Mouse (Mus musculus): ENCODE measurements around the gene Gm21962. TPM values are rescaled to one million over a fixed set of nuclear protein-coding genes. Genes with fewer than 3 reads are reported as not detected.
"Not testable (repeated sequence)": the region's sequence is repeated elsewhere in the genome, so short reads cannot be mapped to it uniquely, and the experiment has no call there.

Gene Gm21962
- polyA plus RNA-seq (2015; fragmentation: Nextera tagmentation; extraction: Ambion mirVana): not detected in 2 replicates

GRCm38 (mm10) chr3:137671224-137671623 is at the start of gene Gm21962:
Gene Gm21962 (plus strand): TSS chr3:137671524.
- H3K4me3 ChIP-seq (ENCODE audit: low read depth, low read length); DNase-seq (ENCODE audit: low spot score); H3K27ac ChIP-seq (replicated peaks); ATAC-seq (ENCODE audit: low FRiP score, low TSS enrichment); H3K36me3 ChIP-seq (ENCODE audit: control insufficient read depth, insufficient read depth, low read length); H3K4me1 ChIP-seq (replicated peaks; ENCODE audit: control insufficient read depth, insufficient read depth); H3K9ac ChIP-seq (ENCODE audit: low read length); H3K27me3 ChIP-seq (ENCODE audit: control insufficient read depth, insufficient read depth, low read length); H3K9me3 ChIP-seq (ENCODE audit: control insufficient read depth, low read length); H3K4me2 ChIP-seq (replicated peaks; ENCODE audit: low read depth): not testable (repeated sequence)
- no CpG with 5 or more reads among the region's 3 CpGs for WGBS

GRCm38 (mm10) chr3:137622091-137622490 is 49.2 kb upstream of the Gm21962 start:
- no peak overlapping the region for H3K4me3 ChIP-seq (ENCODE audit: low read depth, low read length)
- TF ChIP-seq CTCF (IDR thresholded peaks at IDR 0.05; ENCODE audit: low read depth) (no peak), EP300 (optimal IDR thresholded peaks at IDR 0.05) (no peak)
- DNase-seq (ENCODE audit: low spot score): no peak
- no peak overlapping the region for H3K27ac ChIP-seq (replicated peaks)
- no peak overlapping the region for H3K9ac ChIP-seq (ENCODE audit: low read length)
- no peaks in the 10 kb centered on the region for H3K9me3 ChIP-seq (ENCODE audit: control insufficient read depth, low read length)
- no peaks in the 10 kb centered on the region for H3K27me3 ChIP-seq (ENCODE audit: control insufficient read depth, insufficient read depth, low read length)
- H3K4me2 ChIP-seq (replicated peaks; ENCODE audit: low read depth): no peak overlapping the region
- no peaks in the 10 kb centered on the region for H3K36me3 ChIP-seq (ENCODE audit: control insufficient read depth, insufficient read depth, low read length)
- no peak for ATAC-seq (ENCODE audit: low FRiP score, low TSS enrichment)
- H3K4me1 ChIP-seq (replicated peaks; ENCODE audit: control insufficient read depth, insufficient read depth): peaks cover 2% of the 10 kb centered on the region; the same call in 1 of the 2 replicates
- 51% methylated on average over 6 of the region's 6 CpGs for WGBS

DNA sequence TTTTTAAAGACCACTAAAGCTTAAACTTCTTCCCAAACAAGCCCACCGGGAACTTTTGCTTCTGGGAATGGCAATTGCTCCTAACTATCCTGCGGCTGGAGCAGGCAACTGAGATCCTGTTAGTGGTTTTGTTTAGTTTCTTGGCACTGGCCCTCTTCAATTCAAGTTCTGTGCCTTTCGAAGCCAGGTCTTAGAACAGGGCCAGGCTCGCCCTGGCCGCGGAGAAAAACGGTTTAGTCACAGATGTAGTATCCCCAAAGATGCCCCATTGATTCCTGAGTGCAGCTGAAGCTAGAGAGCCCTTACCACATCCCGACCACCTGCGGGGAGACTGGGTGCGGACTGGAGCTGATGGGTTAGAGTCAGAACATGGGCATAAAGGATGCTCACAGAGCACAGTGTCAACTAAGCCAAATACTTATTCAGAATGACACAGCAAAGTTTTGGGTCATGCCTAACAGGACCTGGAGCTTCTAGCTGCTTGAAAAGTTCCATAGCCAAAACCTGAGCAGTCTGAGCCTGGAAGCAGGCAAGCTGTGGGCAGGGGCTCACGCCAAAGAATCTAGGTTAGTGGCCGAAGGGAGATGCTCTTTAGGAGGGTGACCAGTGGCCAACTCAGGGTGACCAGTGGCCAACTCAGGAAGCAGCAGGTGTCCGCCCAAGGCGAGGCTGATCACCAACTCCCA is 48.3 kb upstream of the Gm21962 start:
- TF ChIP-seq CTCF (IDR thresholded peaks at IDR 0.05; ENCODE audit: low read depth) (no peak), EP300 (optimal IDR thresholded peaks at IDR 0.05) (no peak)
- Histone ChIP-seq H3K36me3 (ENCODE audit: control insufficient read depth, insufficient read depth, low read length) (no peaks in the 10 kb centered on the region), H3K4me2 (replicated peaks; ENCODE audit: low read depth) (peak overlapping the region; percentile 97), H3K27ac (replicated peaks) (no peak overlapping the region), H3K4me1 (replicated peaks; ENCODE audit: control insufficient read depth, insufficient read depth) (peaks cover 2% of the 10 kb centered on the region; the same call in 1 of the 2 replicates), H3K27me3 (ENCODE audit: control insufficient read depth, insufficient read depth, low read length) (no peaks in the 10 kb centered on the region), H3K4me3 (ENCODE audit: low read depth, low read length) (peak overlapping the region; percentile 63), H3K9ac (ENCODE audit: low read length) (peak overlapping the region; percentile 59; the same call in 1 of the 2 replicates), H3K9me3 (ENCODE audit: control insufficient read depth, low read length) (no peaks in the 10 kb centered on the region)
- DNase-seq (ENCODE audit: low spot score) (no peak), ATAC-seq (ENCODE audit: low FRiP score, low TSS enrichment) (no peak)
- 43% methylated on average over 14 of the region's 14 CpGs for WGBS

GRCm38 (mm10) chr3:137623581-137624362 is 47.6 kb upstream of the Gm21962 start:
- WGBS: under 1% methylated on average over 46 of the region's 47 CpGs
- peak overlapping the region; percentile 63 for H3K4me3 ChIP-seq (ENCODE audit: low read depth, low read length)
- H3K36me3 ChIP-seq (ENCODE audit: control insufficient read depth, insufficient read depth, low read length): no peaks in the 10 kb centered on the region
- peaks cover 2% of the 10 kb centered on the region; the same call in 1 of the 2 replicates for H3K4me1 ChIP-seq (replicated peaks; ENCODE audit: control insufficient read depth, insufficient read depth)
- peak; percentile 96 for ATAC-seq (ENCODE audit: low FRiP score, low TSS enrichment)
- DNase-seq (ENCODE audit: low spot score): peak; percentile 75
- H3K27ac ChIP-seq (replicated peaks): no peak overlapping the region
- no peaks in the 10 kb centered on the region for H3K27me3 ChIP-seq (ENCODE audit: control insufficient read depth, insufficient read depth, low read length)
- H3K9ac ChIP-seq (ENCODE audit: low read length): peak overlapping the region; percentile 59
- TF ChIP-seq CTCF (IDR thresholded peaks at IDR 0.05; ENCODE audit: low read depth): no peak
- no peak for TF ChIP-seq EP300 (optimal IDR thresholded peaks at IDR 0.05)
- H3K4me2 ChIP-seq (replicated peaks; ENCODE audit: low read depth): peak overlapping the region; percentile 97
- no peaks in the 10 kb centered on the region for H3K9me3 ChIP-seq (ENCODE audit: control insufficient read depth, low read length)

GRCm38 (mm10) chr3:137625054-137625453 is 46.3 kb upstream of the Gm21962 start:
- Histone ChIP-seq H3K27ac (replicated peaks) (no peak overlapping the region), H3K4me1 (replicated peaks; ENCODE audit: control insufficient read depth, insufficient read depth) (peaks cover 2% of the 10 kb centered on the region; the same call in 1 of the 2 replicates), H3K9ac (ENCODE audit: low read length) (no peak overlapping the region), H3K9me3 (ENCODE audit: control insufficient read depth, low read length) (no peaks in the 10 kb centered on the region), H3K4me2 (replicated peaks; ENCODE audit: low read depth) (no peak overlapping the region), H3K27me3 (ENCODE audit: control insufficient read depth, insufficient read depth, low read length) (no peaks in the 10 kb centered on the region), H3K4me3 (ENCODE audit: low read depth, low read length) (no peak overlapping the region), H3K36me3 (ENCODE audit: control insufficient read depth, insufficient read depth, low read length) (no peaks in the 10 kb centered on the region)
- DNase-seq (ENCODE audit: low spot score): no peak
- 82% methylated on average over 5 of the region's 5 CpGs for WGBS
- TF ChIP-seq CTCF (IDR thresholded peaks at IDR 0.05; ENCODE audit: low read depth) (no peak), EP300 (optimal IDR thresholded peaks at IDR 0.05) (no peak)
- ATAC-seq (ENCODE audit: low FRiP score, low TSS enrichment): no peak

- H3K4me1 ChIP-seq (replicated peaks; ENCODE audit: control insufficient read depth, insufficient read depth): no peaks in the 10 kb centered on the region
- DNase-seq (ENCODE audit: low spot score) (no peak), ATAC-seq (ENCODE audit: low FRiP score, low TSS enrichment) (no peak)
- no peak overlapping the region for H3K27ac ChIP-seq (replicated peaks)
- no peak overlapping the region for H3K9ac ChIP-seq (ENCODE audit: low read length)
- no peaks in the 10 kb centered on the region for H3K9me3 ChIP-seq (ENCODE audit: control insufficient read depth, low read length)
- 80% methylated on average over 10 of the region's 10 CpGs for WGBS
- no peaks in the 10 kb centered on the region for H3K27me3 ChIP-seq (ENCODE audit: control insufficient read depth, insufficient read depth, low read length)
- H3K4me2 ChIP-seq (replicated peaks; ENCODE audit: low read depth): no peak overlapping the region
- no peaks in the 10 kb centered on the region for H3K36me3 ChIP-seq (ENCODE audit: control insufficient read depth, insufficient read depth, low read length)
- no peak overlapping the region for H3K4me3 ChIP-seq (ENCODE audit: low read depth, low read length)
- TF ChIP-seq EP300 (optimal IDR thresholded peaks at IDR 0.05): no peak
- TF ChIP-seq CTCF (IDR thresholded peaks at IDR 0.05; ENCODE audit: low read depth): no peak
These were observed 37.6 kb upstream of the Gm21962 start for GRCm38 (mm10) chr3:137633726-137634125.
